24 mouse cellular contexts compared by ENCODE assay signal in genomic region chr9:117205395-117205794, GRCm38 (mm10).
A peak's percentile ranks its signal among the peaks of the same experiment; 100 is the strongest.
DNase-seq lines count a peak whose midpoint lies in the region; ATAC-seq and TF ChIP-seq lines count a peak whose summit lies in the region.
"Had no signal": no experiment of that assay in that cellular context is flagged by ENCODE, and none has a peak within 500 bp of the region (broad histone marks: within the 10 kb centered on the region; RNA-seq: fewer than 3 reads in every experiment).

No protein-coding gene starts in this region.

- H3K9me3 ChIP-seq in kidney, embryonic 15.5 days (replicated peaks) = no peaks in the 10 kb centered on the region
- no peaks in the 10 kb centered on the region for H3K9me3 ChIP-seq in lung, postnatal 0 days (ENCODE audit: low read length)
- H3K9me3 ChIP-seq in limb, embryonic 11.5 days (ENCODE audit: control insufficient read depth, low read length) = no peaks in the 10 kb centered on the region
- H3K9me3 ChIP-seq in intestine, embryonic 16.5 days (ENCODE audit: control insufficient read depth, low read length) = no peaks in the 10 kb centered on the region
- H3K9me3 ChIP-seq: forebrain, embryonic 10.5 days; midbrain, embryonic 12.5 days; neural tube, embryonic 15.5 days; stomach, embryonic 15.5 days had no signal

- peak; percentile 32 for TF ChIP-seq CTCF in lung, postnatal 0 days (IDR thresholded peaks at IDR 0.05)

- 0 out of 2 replicates have a peak, but pooled peaks have one; percentile 36 for ATAC-seq in kidney, embryonic 15.5 days (replicated peaks; ENCODE audit: low FRiP score)
- ATAC-seq in lung, postnatal 0 days = peak; percentile 47
- no peak for ATAC-seq in limb, embryonic 11.5 days (ENCODE audit: insufficient number of reproducible peaks, low FRiP score, low TSS enrichment, low read depth)
- ATAC-seq in intestine, embryonic 16.5 days = no peak
- ATAC-seq: forebrain, embryonic 16.5 days; inflammation-experienced regulatory T-cells, adult 6 months had no signal

- H3K36me3 ChIP-seq in kidney, embryonic 15.5 days = 0 out of 2 replicates have a peak, but pooled peaks cover 3% of the 10 kb centered on the region
- H3K36me3 ChIP-seq in lung, postnatal 0 days (ENCODE audit: insufficient read depth, low read length) = no peaks in the 10 kb centered on the region
- H3K36me3 ChIP-seq in limb, embryonic 11.5 days (ENCODE audit: control insufficient read depth, insufficient read depth, low read length) = no peaks in the 10 kb centered on the region
- no peaks in the 10 kb centered on the region for H3K36me3 ChIP-seq in intestine, embryonic 16.5 days (ENCODE audit: control insufficient read depth, insufficient read depth, low read length)
- H3K36me3 ChIP-seq: forebrain, embryonic 10.5 days; midbrain, embryonic 12.5 days; neural tube, embryonic 15.5 days; stomach, embryonic 15.5 days had no signal

- DNase-seq in adrenal gland, adult 2 months = peak; percentile 7
- no peak for DNase-seq in adrenal gland, postnatal 10 days
- DNase-seq in kidney, adult 9 months = no peak
- peak; percentile 16 for DNase-seq in lung, postnatal 0 days (ENCODE audit: low spot score)
- DNase-seq in lung, postnatal 14 days = no peak
- DNase-seq in limb, embryonic 11.5 days (ENCODE audit: low spot score) = peak; percentile 44
- DNase-seq: cerebellum, adult 11-12 months; cerebellum, postnatal 10 days; gastrocnemius, postnatal 14 days; heart, postnatal 4 days; left cerebral cortex, postnatal 4 days; right cerebral cortex, adult 18-20 months; right cerebral cortex, postnatal 4 days; thymus, postnatal 25 days had no signal

- H3K9ac ChIP-seq in kidney, embryonic 15.5 days = no peak overlapping the region
- H3K9ac ChIP-seq in lung, postnatal 0 days (replicated peaks; ENCODE audit: low read depth) = no peak overlapping the region
- H3K9ac ChIP-seq in limb, embryonic 11.5 days (ENCODE audit: low read length) = no peak overlapping the region
- no peak overlapping the region for H3K9ac ChIP-seq in intestine, embryonic 16.5 days (ENCODE audit: low read depth, low read length)
- H3K9ac ChIP-seq: hindbrain, embryonic 14.5 days; midbrain, embryonic 12.5 days; neural tube, embryonic 15.5 days; stomach, embryonic 15.5 days had no signal

- H3K4me2 ChIP-seq in kidney, embryonic 15.5 days = no peak overlapping the region
- no peak overlapping the region for H3K4me2 ChIP-seq in lung, postnatal 0 days (replicated peaks; ENCODE audit: low read depth, low read length)
- no peak overlapping the region for H3K4me2 ChIP-seq in limb, embryonic 11.5 days (ENCODE audit: low read depth, severe bottlenecking)
- H3K4me2 ChIP-seq in intestine, embryonic 16.5 days (ENCODE audit: low read depth, low read length) = no peak overlapping the region
- H3K4me2 ChIP-seq: hindbrain, embryonic 14.5 days; midbrain, embryonic 12.5 days; neural tube, embryonic 15.5 days; stomach, embryonic 15.5 days had no signal

- 36% methylated on average over 6 of the region's 6 CpGs for WGBS in kidney, embryonic 15.5 days
- 38% methylated on average over 6 of the region's 6 CpGs for whole genome bisulfite sequencing in lung, postnatal 0 days
- 22% methylated on average over 6 of the region's 6 CpGs for WGBS in limb, embryonic 11.5 days
- 56% methylated on average over 6 of the region's 6 CpGs for whole genome bisulfite sequencing in intestine, embryonic 16.5 days

- H3K27ac ChIP-seq in kidney, embryonic 15.5 days = no peak overlapping the region
- no peak overlapping the region for H3K27ac ChIP-seq in lung, postnatal 0 days (ENCODE audit: low read length)
- H3K27ac ChIP-seq in limb, embryonic 11.5 days (replicated peaks; ENCODE audit: low read depth, low read length) = no peak overlapping the region
- H3K27ac ChIP-seq in intestine, embryonic 16.5 days (ENCODE audit: low read length) = no peak overlapping the region
- H3K27ac ChIP-seq: forebrain, embryonic 10.5 days; hindbrain, embryonic 14.5 days; left cerebral cortex, adult 2 months; midbrain, embryonic 12.5 days; neural tube, embryonic 15.5 days; stomach, embryonic 15.5 days had no signal

- H3K4me1 ChIP-seq in kidney, embryonic 15.5 days = peaks cover 22% of the 10 kb centered on the region
- no peaks in the 10 kb centered on the region; the same call in 1 of the 2 replicates for H3K4me1 ChIP-seq in lung, postnatal 0 days (ENCODE audit: insufficient read depth, low read depth, low read length)
- H3K4me1 ChIP-seq in limb, embryonic 11.5 days (ENCODE audit: control insufficient read depth, insufficient read depth, low read length) = peaks cover 5% of the 10 kb centered on the region; the same call in 1 of the 2 replicates
- 0 out of 2 replicates have a peak, but pooled peaks cover under 1% of the 10 kb centered on the region for H3K4me1 ChIP-seq in intestine, embryonic 16.5 days (ENCODE audit: control insufficient read depth, insufficient read depth, low read length)
- H3K4me1 ChIP-seq: forebrain, embryonic 10.5 days; midbrain, embryonic 12.5 days had no signal

- H3K4me3 ChIP-seq in kidney, embryonic 15.5 days (replicated peaks) = no peak overlapping the region
- H3K4me3 ChIP-seq in lung, postnatal 0 days (ENCODE audit: low read depth, low read length) = no peak overlapping the region
- H3K4me3 ChIP-seq in limb, embryonic 11.5 days (ENCODE audit: low read depth, low read length) = no peak overlapping the region
- H3K4me3 ChIP-seq in intestine, embryonic 16.5 days (ENCODE audit: low read length) = no peak overlapping the region
- H3K4me3 ChIP-seq: forebrain, embryonic 10.5 days; left cerebral cortex, adult 2 months; midbrain, embryonic 12.5 days; neural tube, embryonic 15.5 days; stomach, embryonic 15.5 days had no signal

- TF ChIP-seq EP300 in lung, postnatal 0 days (IDR thresholded peaks at IDR 0.05) = no peak

- H3K27me3 ChIP-seq in kidney, embryonic 15.5 days = no peaks in the 10 kb centered on the region
- no peaks in the 10 kb centered on the region for H3K27me3 ChIP-seq in lung, postnatal 0 days (replicated peaks; ENCODE audit: insufficient read depth, low read length)
- no peaks in the 10 kb centered on the region for H3K27me3 ChIP-seq in limb, embryonic 11.5 days (ENCODE audit: control insufficient read depth, insufficient read depth, low read length)
- no peaks in the 10 kb centered on the region for H3K27me3 ChIP-seq in intestine, embryonic 16.5 days (replicated peaks; ENCODE audit: control insufficient read depth, insufficient read depth, low read length)
- H3K27me3 ChIP-seq: midbrain, embryonic 12.5 days; neural tube, embryonic 15.5 days; stomach, embryonic 15.5 days had no signal

Comparison
In these comparisons a context has a peak if more than half of its experiments do, and no peak if none do; other contexts are left out.
1. DNase-seq: peak in adrenal gland, adult 2 months (single experiment), lung, postnatal 0 days (single experiment) and limb, embryonic 11.5 days (single experiment); none in adrenal gland, postnatal 10 days (single experiment), kidney, adult 9 months (single experiment) and lung, postnatal 14 days (single experiment).
2. ATAC-seq: peak in kidney, embryonic 15.5 days (single experiment) and lung, postnatal 0 days (single experiment); none in limb, embryonic 11.5 days (single experiment) and intestine, embryonic 16.5 days (single experiment).